Mouse (Mus musculus): Measurements from ENCODE around the gene Ano5. TPM values are rescaled to one million over a fixed set of nuclear protein-coding genes. Genes with fewer than 3 reads are reported as not detected.
A peak's percentile ranks its signal among the peaks of the same experiment; 100 is the strongest.

The Ano5 gene
- 0.07 TPM in 2 replicates for polyA plus RNA-seq (2015; fragmentation: Nextera tagmentation; extraction: Ambion mirVana)

- peak within 1 kb of the TSS; percentile 47 for H3K4me2 ChIP-seq (replicated peaks; ENCODE audit: low read depth, low read length)
- WGBS: 2% methylated on average over 44 of the region's 45 CpGs
Observed at GRCm38 (mm10) chr7:51510671-51511651, at the start of gene Ano5. TSS of gene Ano5 (plus strand) at chr7:51511029.

GRCm38 (mm10) chr7:51499396-51499795, 11.4 kb upstream of the Ano5 start:
- Histone ChIP-seq H3K4me2 (replicated peaks; ENCODE audit: low read depth, low read length) (no peak overlapping the region), H3K4me1 (ENCODE audit: insufficient read depth, low read depth, low read length) (no peaks in the 10 kb centered on the region), H3K27ac (ENCODE audit: low read length) (no peak overlapping the region), H3K9me3 (ENCODE audit: low read length) (no peaks in the 10 kb centered on the region), H3K9ac (replicated peaks; ENCODE audit: low read depth) (no peak overlapping the region), H3K36me3 (ENCODE audit: insufficient read depth, low read length) (no peaks in the 10 kb centered on the region), H3K27me3 (replicated peaks; ENCODE audit: insufficient read depth, low read length) (no peaks in the 10 kb centered on the region), H3K4me3 (ENCODE audit: low read depth, low read length) (no peak overlapping the region)
- 37% methylated on average over 2 of the region's 2 CpGs for WGBS
- ATAC-seq (no peak), DNase-seq (ENCODE audit: low spot score) (no peak)
- TF ChIP-seq CTCF (IDR thresholded peaks at IDR 0.05): peak; percentile 38
- no peak for TF ChIP-seq EP300 (IDR thresholded peaks at IDR 0.05)

More at GRCm38 (mm10) chr7:51510671-51511651, at the start of gene Ano5:
- H3K9ac ChIP-seq (replicated peaks; ENCODE audit: low read depth): no peak within 1 kb of the TSS
- peak; percentile 28; the same call in 1 of the 2 replicates for ATAC-seq
- H3K27me3 ChIP-seq (replicated peaks; ENCODE audit: insufficient read depth, low read length): no peaks in the 10 kb centered on the region
- TF ChIP-seq CTCF (IDR thresholded peaks at IDR 0.05) (no peak), EP300 (IDR thresholded peaks at IDR 0.05) (no peak)
- H3K4me1 ChIP-seq (ENCODE audit: insufficient read depth, low read depth, low read length): no peaks in the 10 kb centered on the region
- H3K27ac ChIP-seq (ENCODE audit: low read length): no peak within 1 kb of the TSS
- 0 out of 2 replicates have a peak within 1 kb of the TSS, but pooled peaks have one; percentile 12 for H3K4me3 ChIP-seq (ENCODE audit: low read depth, low read length)
- H3K9me3 ChIP-seq (ENCODE audit: low read length): no peaks in the 10 kb centered on the region
- no peaks in the 10 kb centered on the region for H3K36me3 ChIP-seq (ENCODE audit: insufficient read depth, low read length)
- DNase-seq (ENCODE audit: low spot score): peak; percentile 26

- no peak for DNase-seq (ENCODE audit: low spot score)
- Histone ChIP-seq H3K9ac (replicated peaks; ENCODE audit: low read depth) (no peak overlapping the region), H3K27ac (ENCODE audit: low read length) (no peak overlapping the region), H3K27me3 (replicated peaks; ENCODE audit: insufficient read depth, low read length) (no peaks in the 10 kb centered on the region), H3K4me2 (replicated peaks; ENCODE audit: low read depth, low read length) (no peak overlapping the region), H3K9me3 (ENCODE audit: low read length) (no peaks in the 10 kb centered on the region), H3K4me3 (ENCODE audit: low read depth, low read length) (no peak overlapping the region), H3K4me1 (ENCODE audit: insufficient read depth, low read depth, low read length) (no peaks in the 10 kb centered on the region), H3K36me3 (ENCODE audit: insufficient read depth, low read length) (no peaks in the 10 kb centered on the region)
- WGBS: 30% methylated on average over 2 of the region's 2 CpGs
- no peak for TF ChIP-seq EP300 (IDR thresholded peaks at IDR 0.05)
- no peak for TF ChIP-seq CTCF (IDR thresholded peaks at IDR 0.05)
- no peak; the same call in 1 of the 2 replicates for ATAC-seq
Observed at GRCm38 (mm10) chr7:51503940-51504339, 6.9 kb upstream of the Ano5 start.

- Histone ChIP-seq H3K4me3 (ENCODE audit: low read depth, low read length) (no peak overlapping the region), H3K9me3 (ENCODE audit: low read length) (no peaks in the 10 kb centered on the region), H3K4me2 (replicated peaks; ENCODE audit: low read depth, low read length) (no peak overlapping the region), H3K36me3 (ENCODE audit: insufficient read depth, low read length) (no peaks in the 10 kb centered on the region), H3K9ac (replicated peaks; ENCODE audit: low read depth) (no peak overlapping the region), H3K27ac (ENCODE audit: low read length) (no peak overlapping the region), H3K4me1 (ENCODE audit: insufficient read depth, low read depth, low read length) (no peaks in the 10 kb centered on the region), H3K27me3 (replicated peaks; ENCODE audit: insufficient read depth, low read length) (no peaks in the 10 kb centered on the region)
- TF ChIP-seq EP300 (IDR thresholded peaks at IDR 0.05) (no peak), CTCF (IDR thresholded peaks at IDR 0.05) (no peak)
- WGBS: 71% methylated on average over 7 of the region's 7 CpGs
- ATAC-seq (no peak), DNase-seq (ENCODE audit: low spot score) (no peak)
Observed at GRCm38 (mm10) chr7:51510147-51510546, 682 bp upstream of the Ano5 start.

- Histone ChIP-seq H3K4me1 (ENCODE audit: insufficient read depth, low read depth, low read length) (no peaks in the 10 kb centered on the region), H3K36me3 (ENCODE audit: insufficient read depth, low read length) (no peaks in the 10 kb centered on the region), H3K27me3 (replicated peaks; ENCODE audit: insufficient read depth, low read length) (no peaks in the 10 kb centered on the region), H3K9ac (replicated peaks; ENCODE audit: low read depth) (no peak overlapping the region), H3K4me3 (ENCODE audit: low read depth, low read length) (no peak overlapping the region), H3K4me2 (replicated peaks; ENCODE audit: low read depth, low read length) (no peak overlapping the region), H3K9me3 (ENCODE audit: low read length) (no peaks in the 10 kb centered on the region; the same call in 1 of the 2 replicates), H3K27ac (ENCODE audit: low read length) (no peak overlapping the region)
- DNase-seq (ENCODE audit: low spot score) (no peak), ATAC-seq (no peak)
- TF ChIP-seq EP300 (IDR thresholded peaks at IDR 0.05) (no peak), CTCF (IDR thresholded peaks at IDR 0.05) (no peak)
Observed at GRCm38 (mm10) chr7:51539344-51539743, 28.5 kb downstream of the Ano5 start.

GRCm38 (mm10) chr7:51540736-51541135, 29.9 kb downstream of the Ano5 start:
- peak; percentile 42 for TF ChIP-seq CTCF (IDR thresholded peaks at IDR 0.05)
- TF ChIP-seq EP300 (IDR thresholded peaks at IDR 0.05): no peak
- Histone ChIP-seq H3K27me3 (replicated peaks; ENCODE audit: insufficient read depth, low read length) (no peaks in the 10 kb centered on the region), H3K9ac (replicated peaks; ENCODE audit: low read depth) (no peak overlapping the region), H3K9me3 (ENCODE audit: low read length) (no peaks in the 10 kb centered on the region; the same call in 1 of the 2 replicates), H3K4me3 (ENCODE audit: low read depth, low read length) (no peak overlapping the region), H3K4me1 (ENCODE audit: insufficient read depth, low read depth, low read length) (no peaks in the 10 kb centered on the region), H3K36me3 (ENCODE audit: insufficient read depth, low read length) (no peaks in the 10 kb centered on the region), H3K27ac (ENCODE audit: low read length) (no peak overlapping the region), H3K4me2 (replicated peaks; ENCODE audit: low read depth, low read length) (no peak overlapping the region)
- ATAC-seq (no peak), DNase-seq (ENCODE audit: low spot score) (peak; percentile 11)
- 54% methylated on average over 6 of the region's 6 CpGs for WGBS

Measured in lung, postnatal 0 days (tissue).